Mouse (Mus musculus) hindbrain, postnatal 0 days (tissue): ENCODE data around the gene Lats2. TPM values are rescaled to one million over a fixed set of nuclear protein-coding genes. Genes with fewer than 3 reads are reported as not detected.
A peak's percentile ranks its signal among the peaks of the same experiment; 100 is the strongest.

Experiments
- ATAC-seq: fragments of 200-750 bp; cut with Nextera tagmentation; 2 replicates; pipeline ENCODE4 v1.8.0; 2017; ENCODE audit warnings: mild to moderate bottlenecking, moderate TSS enrichment, moderate library complexity
- DNase-seq: peaks from one replicate; pipeline ENCODE4 v3.0.0-alpha.2; 2015; ENCODE audit warnings: low spot score
- H3K27ac ChIP-seq: fragments of 300-500 bp; sonication (generic); 2 replicates; pipeline ENCODE4 v1.5.1; 2014; ENCODE audit warnings: mild to moderate bottlenecking
- H3K27me3 ChIP-seq: fragments of 300-500 bp; sonication (generic); 2 replicates; pipeline ENCODE4 v1.6.1; 2014; ENCODE audit warnings: low read length, mixed read lengths; ENCODE audit not compliant: insufficient read depth
- H3K36me3 ChIP-seq: fragments of 300-500 bp; sonication (generic); 2 replicates; pipeline ENCODE4 v1.6.1; 2014; ENCODE audit warnings: low read length, mixed read lengths; ENCODE audit not compliant: insufficient read depth
- H3K4me1 ChIP-seq: fragments of 300-500 bp; sonication (generic); 2 replicates; pipeline ENCODE4 v1.6.1; 2014; ENCODE audit warnings: antibody characterized with exemption, low read length, mixed read lengths; ENCODE audit not compliant: insufficient read depth
- H3K4me2 ChIP-seq: fragments of 300-500 bp; sonication (generic); 2 replicates; pipeline ENCODE4 v1.6.1; 2014; ENCODE audit warnings: low read depth, mild to moderate bottlenecking, low read length, moderate library complexity, mixed read lengths
- H3K4me3 ChIP-seq: fragments of 300-500 bp; sonication (generic); 2 replicates; pipeline ENCODE4 v1.5.1; 2014; ENCODE audit warnings: low read length
- H3K9ac ChIP-seq: fragments of 300-500 bp; sonication (generic); replicated peaks from 2 replicates; pipeline ENCODE4 v1.6.1; 2014; ENCODE audit warnings: mild to moderate bottlenecking, low read length, moderate library complexity, mixed read lengths
- H3K9me3 ChIP-seq: fragments of 300-500 bp; sonication (generic); 2 replicates; pipeline ENCODE4 v1.6.1; 2016; ENCODE audit warnings: low read length, mixed read lengths
- CTCF ChIP-seq: IDR thresholded peaks from 2 replicates; pipeline ENCODE4 v1.5.1; 2016; ENCODE audit warnings: antibody characterized with exemption, control low read depth, low read depth
- WGBS: fragments of 180-500 bp; shearing (Covaris S2); extraction: QIAGEN DNeasy Blood & Tissue Kit; methylation state at CpG from one replicate; pipeline ENCODE4 v1.1.7; 2014; 5-methylcytosine and 5-hydroxymethylcytosine counted together
- polyA plus RNA-seq: library from polyadenylated mRNA; unstranded; fragments of >200 nt; fragmentation: Nextera tagmentation; extraction: Ambion mirVana; gene quantifications from 2 replicates; pipeline ENCODE4 v1.2.1, GENCODE M21; 2015
- total RNA-seq: library from RNA; depleted of rRNA; stranded (reverse); fragments of >200 nt; gene quantifications from 2 replicates; pipeline ENCODE4 v1.2.3, GENCODE M21; 2014

The Lats2 gene
- total and polyA plus RNA-seq, 2 experiments from 2014 or later: 6.2 to 14.1 TPM

GRCm38 (mm10) chr14:57708580-57708979 lies 49.6 kb downstream of the Lats2 start:
- no peaks in the 10 kb centered on the region for H3K36me3 ChIP-seq
- H3K4me1 ChIP-seq: peaks cover 14% of the 10 kb centered on the region; the same call in 1 of the 2 replicates
- TF ChIP-seq CTCF: no peak
- no peaks in the 10 kb centered on the region for H3K9me3 ChIP-seq
- H3K27ac ChIP-seq: peak overlapping the region; percentile 57
- 55% methylated on average over 7 of the region's 7 CpGs for WGBS
- H3K4me2 ChIP-seq: no peak overlapping the region
- H3K4me3 ChIP-seq: no peak overlapping the region
- DNase-seq (no peak), ATAC-seq (no peak)
- H3K27me3 ChIP-seq: no peaks in the 10 kb centered on the region
- no peak overlapping the region for H3K9ac ChIP-seq

- ATAC-seq: peak; percentile 78
- whole genome bisulfite sequencing: 23% methylated on average over 18 of the region's 18 CpGs
- 0 out of 2 replicates have a peak overlapping the region, but pooled peaks have one; percentile 2 for H3K4me2 ChIP-seq
Observed at GRCm38 (mm10) chr14:57707100-57707893, 50.9 kb downstream of the Lats2 start.

GRCm38 (mm10) chr14:57706760-57707099 lies 51.5 kb downstream of the Lats2 start:
- H3K4me3 ChIP-seq: no peak overlapping the region
- TF ChIP-seq CTCF: no peak
- H3K9ac ChIP-seq: no peak overlapping the region
- peaks cover 14% of the 10 kb centered on the region; the same call in 1 of the 2 replicates for H3K4me1 ChIP-seq
- 34% methylated on average over 4 of the region's 4 CpGs for WGBS
- peak; percentile 31 for DNase-seq
- 0 out of 2 replicates have a peak, but pooled peaks have one; percentile 2 for ATAC-seq
- no peak overlapping the region for H3K4me2 ChIP-seq
- no peaks in the 10 kb centered on the region for H3K9me3 ChIP-seq
- peak overlapping the region; percentile 82 for H3K27ac ChIP-seq
- H3K36me3 ChIP-seq: no peaks in the 10 kb centered on the region
- no peaks in the 10 kb centered on the region for H3K27me3 ChIP-seq

More at GRCm38 (mm10) chr14:57707100-57707893, 50.9 kb downstream of the Lats2 start:
- Histone ChIP-seq H3K9ac (peak overlapping the region; percentile 18; the same call in 1 of the 2 replicates), H3K4me1 (peaks cover 14% of the 10 kb centered on the region; the same call in 1 of the 2 replicates), H3K9me3 (no peaks in the 10 kb centered on the region), H3K4me3 (no peak overlapping the region), H3K36me3 (no peaks in the 10 kb centered on the region), H3K27me3 (no peaks in the 10 kb centered on the region), H3K27ac (peak overlapping the region; percentile 82)
- no peak for TF ChIP-seq CTCF
- peak; percentile 65 for DNase-seq

GRCm38 (mm10) chr14:57705759-57706158 lies 52.4 kb downstream of the Lats2 start:
- TF ChIP-seq CTCF: no peak
- Histone ChIP-seq H3K9ac (no peak overlapping the region), H3K4me1 (peaks cover 14% of the 10 kb centered on the region; the same call in 1 of the 2 replicates), H3K27ac (no peak overlapping the region), H3K9me3 (no peaks in the 10 kb centered on the region), H3K36me3 (no peaks in the 10 kb centered on the region), H3K4me3 (no peak overlapping the region), H3K4me2 (no peak overlapping the region), H3K27me3 (no peaks in the 10 kb centered on the region)
- 93% methylated on average over 4 of the region's 4 CpGs for WGBS
- DNase-seq (no peak), ATAC-seq (no peak)

GRCm38 (mm10) chr14:57705075-57705474 lies 53.1 kb downstream of the Lats2 start:
- no peaks in the 10 kb centered on the region for H3K36me3 ChIP-seq
- H3K27me3 ChIP-seq: no peaks in the 10 kb centered on the region
- WGBS: 75% methylated on average over 4 of the region's 4 CpGs
- H3K9me3 ChIP-seq: no peaks in the 10 kb centered on the region
- no peak for TF ChIP-seq CTCF
- no peak for ATAC-seq
- H3K4me2 ChIP-seq: no peak overlapping the region
- H3K4me3 ChIP-seq: no peak overlapping the region
- H3K4me1 ChIP-seq: peaks cover 14% of the 10 kb centered on the region; the same call in 1 of the 2 replicates
- no peak overlapping the region for H3K9ac ChIP-seq
- H3K27ac ChIP-seq: no peak overlapping the region
- no peak for DNase-seq

GRCm38 (mm10) chr14:57701915-57702477 lies 56.2 kb downstream of the Lats2 start:
- Histone ChIP-seq H3K27ac (peak overlapping the region; percentile 73), H3K4me2 (no peak overlapping the region), H3K9me3 (no peaks in the 10 kb centered on the region), H3K27me3 (no peaks in the 10 kb centered on the region), H3K36me3 (0 out of 2 replicates have a peak, but pooled peaks cover 3% of the 10 kb centered on the region), H3K4me1 (no peaks in the 10 kb centered on the region), H3K4me3 (no peak overlapping the region), H3K9ac (0 out of 2 replicates have a peak overlapping the region, but pooled peaks have one; percentile 24)
- WGBS: 42% methylated on average over 12 of the region's 12 CpGs
- TF ChIP-seq CTCF: no peak
- DNase-seq (peak; percentile 54), ATAC-seq (peak; percentile 68)
